Mouse (Mus musculus) hindbrain, embryonic 16.5 days (tissue): ENCODE results near the gene Txnrd2. TPM values are rescaled to one million over a fixed set of nuclear protein-coding genes. Genes with fewer than 3 reads are reported as not detected.
A peak's percentile ranks its signal among the peaks of the same experiment; 100 is the strongest.

Experiments used
- ATAC-seq: fragments of 200-750 bp; cut with Nextera tagmentation; 2 replicates; pipeline ENCODE4 v1.8.0; 2017; ENCODE audit warnings: moderate TSS enrichment, moderate library complexity
- H3K27ac ChIP-seq: fragments of 300-500 bp; sonication (generic); 2 replicates; pipeline ENCODE4 v1.5.1; 2014; ENCODE audit warnings: low read depth, mild to moderate bottlenecking, control low read depth, low read length, moderate library complexity
- H3K27me3 ChIP-seq: fragments of 300-500 bp; sonication (generic); replicated peaks from 2 replicates; pipeline ENCODE4 v1.6.1; 2014; ENCODE audit warnings: low read length; ENCODE audit not compliant: control insufficient read depth, insufficient read depth
- H3K36me3 ChIP-seq: fragments of 300-500 bp; sonication (generic); 2 replicates; pipeline ENCODE4 v1.6.1; 2014; ENCODE audit warnings: mild to moderate bottlenecking, low read length, moderate library complexity, mixed read lengths; ENCODE audit not compliant: control insufficient read depth, insufficient read depth
- H3K4me1 ChIP-seq: fragments of 300-500 bp; sonication (generic); 2 replicates; pipeline ENCODE4 v1.6.1; 2014; ENCODE audit warnings: low read depth, low read length; ENCODE audit not compliant: control insufficient read depth, insufficient read depth
- H3K4me2 ChIP-seq: fragments of 300-500 bp; sonication (generic); 2 replicates; pipeline ENCODE4 v1.6.1; 2014; ENCODE audit warnings: mild to moderate bottlenecking, low read length, control low read depth, moderate library complexity
- H3K4me3 ChIP-seq: fragments of 300-500 bp; sonication (generic); 2 replicates; pipeline ENCODE4 v1.5.1; 2014; ENCODE audit warnings: mild to moderate bottlenecking, low read length, control low read depth, moderate library complexity
- H3K9ac ChIP-seq: fragments of 300-500 bp; sonication (generic); 2 replicates; pipeline ENCODE4 v1.6.1; 2014; ENCODE audit warnings: low read depth, mild to moderate bottlenecking, control low read depth, low read length, moderate library complexity
- H3K9me3 ChIP-seq: fragments of 300-500 bp; sonication (generic); 2 replicates; pipeline ENCODE4 v1.6.1; 2014; ENCODE audit warnings: mild to moderate bottlenecking, low read length, moderate library complexity; ENCODE audit not compliant: control insufficient read depth
- WGBS: fragments of 180-500 bp; shearing (Covaris S2); extraction: QIAGEN DNeasy Blood & Tissue Kit; methylation state at CpG from one replicate; pipeline ENCODE4 v1.1.7; 2014; 5-methylcytosine and 5-hydroxymethylcytosine counted together
- polyA plus RNA-seq: library from polyadenylated mRNA; unstranded; fragments of >200 nt; fragmentation: Nextera tagmentation; extraction: Ambion mirVana; gene quantifications from 2 replicates; pipeline ENCODE4 v1.2.1, GENCODE M21; 2015

Gene Txnrd2
- polyA plus RNA-seq, 1 experiment from 2014 or later, result 40.6 TPM

DNA sequence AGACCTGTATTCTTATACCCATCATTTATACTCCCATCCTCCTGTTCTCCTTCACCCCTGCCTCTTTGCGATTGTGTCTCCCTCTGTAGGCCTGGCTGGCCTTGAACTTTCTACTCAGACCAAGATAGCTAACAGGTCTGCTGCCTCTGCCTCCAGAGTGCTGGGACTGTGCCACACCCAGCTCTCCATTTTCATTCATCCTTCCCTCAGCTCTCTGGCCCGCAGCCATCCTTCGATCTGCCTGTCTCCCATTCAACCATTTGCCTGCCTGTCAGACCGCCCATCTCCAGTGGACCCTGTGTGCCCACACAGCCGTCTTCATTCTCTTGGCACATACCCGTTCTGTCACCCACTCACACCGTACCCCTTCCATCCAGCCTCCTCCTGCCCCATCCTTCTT lies 42.0 kb upstream of the Txnrd2 start:
- Histone ChIP-seq H3K9me3 (no peaks in the 10 kb centered on the region), H3K27me3 (no peaks in the 10 kb centered on the region), H3K27ac (no peak overlapping the region), H3K4me1 (peaks cover 62% of the 10 kb centered on the region), H3K4me3 (no peak overlapping the region), H3K4me2 (no peak overlapping the region), H3K9ac (no peak overlapping the region), H3K36me3 (no peaks in the 10 kb centered on the region)
- 48% methylated on average over 7 of the region's 7 CpGs for WGBS
- ATAC-seq, result no peak

DNA sequence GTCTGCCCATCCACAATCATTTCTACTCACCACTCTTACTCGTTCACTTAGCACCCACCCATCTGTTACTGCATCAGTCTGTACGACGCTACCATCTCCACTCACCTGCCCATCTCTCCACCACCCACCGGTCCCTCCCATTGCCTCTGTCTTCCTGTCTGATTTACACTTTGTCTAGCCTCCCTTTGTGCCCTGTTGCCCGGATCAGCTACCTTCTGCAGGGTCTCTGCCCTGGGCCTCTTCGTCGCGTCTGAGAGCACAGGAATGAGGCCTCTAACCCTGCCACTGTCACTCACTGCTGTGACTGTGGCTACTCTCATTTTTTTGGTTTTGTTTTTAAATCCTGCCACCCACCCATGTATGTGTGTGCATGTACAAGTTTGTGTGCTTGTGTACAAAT lies 41.5 kb upstream of the Txnrd2 start:
- ATAC-seq, result no peak
- no peaks in the 10 kb centered on the region for H3K36me3 ChIP-seq
- no peak overlapping the region for H3K9ac ChIP-seq
- WGBS, result 47% methylated on average over 8 of the region's 8 CpGs
- H3K9me3 ChIP-seq, result no peaks in the 10 kb centered on the region
- H3K27ac ChIP-seq, result no peak overlapping the region
- no peaks in the 10 kb centered on the region for H3K27me3 ChIP-seq
- H3K4me2 ChIP-seq, result no peak overlapping the region
- H3K4me1 ChIP-seq, result peaks cover 58% of the 10 kb centered on the region
- no peak overlapping the region for H3K4me3 ChIP-seq

DNA sequence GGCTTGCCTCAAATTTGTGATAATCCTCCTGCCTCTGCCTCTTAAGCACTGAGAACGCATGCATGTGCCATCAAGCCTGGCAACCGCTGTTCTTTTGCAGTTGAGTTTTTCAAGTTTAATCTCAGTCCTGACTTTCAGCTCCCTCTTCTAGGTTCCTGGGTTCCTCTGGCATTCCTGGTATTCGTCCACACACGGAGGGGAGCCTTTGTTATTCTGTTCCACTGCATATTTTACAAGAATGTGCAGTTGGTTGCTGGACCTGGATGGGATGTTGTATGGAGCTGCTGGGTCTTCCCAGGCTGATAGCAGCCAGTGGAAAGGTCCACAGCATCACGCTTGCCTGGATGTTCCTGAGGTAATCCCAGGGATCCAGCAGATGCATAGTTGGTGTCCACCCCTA lies 40.8 kb upstream of the Txnrd2 start:
- no peak for ATAC-seq
- Histone ChIP-seq H3K9ac (no peak overlapping the region), H3K9me3 (no peaks in the 10 kb centered on the region), H3K4me3 (no peak overlapping the region), H3K4me1 (peaks cover 51% of the 10 kb centered on the region), H3K4me2 (no peak overlapping the region), H3K36me3 (no peaks in the 10 kb centered on the region), H3K27ac (no peak overlapping the region), H3K27me3 (no peaks in the 10 kb centered on the region)
- WGBS, result 60% methylated on average over 5 of the region's 5 CpGs

- H3K9ac ChIP-seq, result no peak overlapping the region
- ATAC-seq, result peak; percentile 25
- H3K27ac ChIP-seq, result peak overlapping the region; percentile 63
- no peaks in the 10 kb centered on the region for H3K9me3 ChIP-seq
- H3K27me3 ChIP-seq, result no peaks in the 10 kb centered on the region
- no peak overlapping the region for H3K4me2 ChIP-seq
- no peaks in the 10 kb centered on the region for H3K36me3 ChIP-seq
- H3K4me3 ChIP-seq, result no peak overlapping the region
- WGBS, result 51% methylated on average over 7 of the region's 7 CpGs
- peaks cover 42% of the 10 kb centered on the region for H3K4me1 ChIP-seq
Observed at GRCm38 (mm10) chr16:18386451-18386850, 39.7 kb upstream of the Txnrd2 start.

DNA sequence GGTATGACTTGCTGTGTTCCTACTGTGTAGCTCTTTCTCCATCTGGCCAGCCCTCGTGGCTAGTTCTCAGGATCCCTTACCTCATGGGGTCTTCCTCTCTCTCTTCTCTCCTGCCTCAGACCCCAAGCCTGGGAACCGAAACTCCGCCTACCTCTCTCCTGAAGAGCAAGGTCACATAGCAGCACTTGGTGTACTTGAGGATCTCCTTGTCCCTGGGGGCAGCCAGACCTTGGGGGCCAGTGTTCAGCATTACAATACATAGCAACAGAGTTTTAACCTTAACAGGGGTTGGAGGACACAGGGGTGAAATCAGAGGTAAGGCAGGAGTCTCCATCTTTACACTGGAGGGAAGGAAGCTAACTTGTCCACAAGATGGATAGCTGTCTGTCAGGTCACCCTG lies 39.2 kb upstream of the Txnrd2 start:
- 57% methylated on average over 3 of the region's 3 CpGs for WGBS
- H3K4me2 ChIP-seq, result no peak overlapping the region
- H3K4me1 ChIP-seq, result peaks cover 39% of the 10 kb centered on the region
- ATAC-seq, result no peak
- H3K9me3 ChIP-seq, result no peaks in the 10 kb centered on the region
- no peaks in the 10 kb centered on the region for H3K27me3 ChIP-seq
- no peak overlapping the region for H3K4me3 ChIP-seq
- H3K27ac ChIP-seq, result peak overlapping the region; percentile 63
- H3K36me3 ChIP-seq, result no peaks in the 10 kb centered on the region
- no peak overlapping the region for H3K9ac ChIP-seq

DNA sequence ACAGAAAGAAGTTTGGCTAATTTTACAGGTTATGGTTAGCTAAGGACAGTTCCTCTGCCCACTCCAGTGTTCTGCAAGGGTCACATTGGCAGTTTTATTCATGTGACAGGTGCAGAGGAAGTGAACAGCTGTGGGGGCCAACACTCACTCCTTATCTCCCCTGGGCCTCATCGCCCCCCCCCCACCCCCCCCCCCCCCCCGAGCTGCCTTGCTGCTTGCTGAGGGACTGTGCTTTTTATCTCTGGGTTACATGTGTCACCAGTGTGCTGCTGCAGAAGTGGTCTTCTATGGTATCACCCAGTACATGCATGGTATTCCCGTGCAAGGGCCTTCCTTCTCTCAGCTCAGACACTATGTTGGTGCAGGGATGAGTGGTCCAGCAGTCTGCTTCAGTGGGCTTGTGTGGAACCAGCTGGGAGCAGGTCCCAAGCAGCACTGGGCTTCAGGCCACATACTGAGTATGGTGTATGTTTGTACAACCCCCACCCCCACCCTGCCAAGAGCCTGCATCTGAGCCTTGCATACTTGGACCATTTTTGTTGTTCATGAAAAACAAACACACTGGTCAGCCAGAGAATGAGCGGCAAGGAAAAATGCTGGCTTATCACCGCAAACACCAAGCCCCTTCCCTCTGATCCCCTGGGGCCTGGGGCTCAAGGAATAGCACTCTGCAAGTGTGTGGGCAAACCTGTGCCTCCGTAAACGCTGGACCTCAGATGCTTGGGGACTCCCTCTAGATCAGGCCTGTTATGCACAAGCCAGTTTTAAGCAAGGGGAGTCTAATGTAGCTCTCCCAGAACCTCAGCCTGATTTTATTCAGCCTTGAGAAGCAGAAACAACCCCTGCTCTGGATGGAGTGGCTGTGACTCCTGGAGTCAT lies 38.2 kb upstream of the Txnrd2 start:
- peaks cover 41% of the 10 kb centered on the region for H3K4me1 ChIP-seq

GRCm38 (mm10) chr16:18388583-18389435 lies 37.4 kb upstream of the Txnrd2 start:
- no peak for ATAC-seq
- 57% methylated on average over 14 of the region's 14 CpGs for WGBS
- Histone ChIP-seq H3K27ac (peak overlapping the region; percentile 17), H3K36me3 (no peaks in the 10 kb centered on the region), H3K4me3 (no peak overlapping the region), H3K9ac (no peak overlapping the region), H3K4me2 (no peak overlapping the region), H3K9me3 (no peaks in the 10 kb centered on the region), H3K4me1 (peaks cover 40% of the 10 kb centered on the region), H3K27me3 (no peaks in the 10 kb centered on the region)

More for the DNA sequence above, 38.2 kb upstream of the Txnrd2 start:
- 25% methylated on average over 6 of the region's 7 CpGs for WGBS
- H3K4me2 ChIP-seq, result no peak overlapping the region
- H3K27me3 ChIP-seq, result no peaks in the 10 kb centered on the region
- peak overlapping the region; percentile 56; the same call in 1 of the 2 replicates for H3K27ac ChIP-seq
- H3K9ac ChIP-seq, result no peak overlapping the region
- no peaks in the 10 kb centered on the region for H3K9me3 ChIP-seq
- ATAC-seq, result no peak
- H3K36me3 ChIP-seq, result no peaks in the 10 kb centered on the region
- H3K4me3 ChIP-seq, result no peak overlapping the region

GRCm38 (mm10) chr16:18390399-18390798 lies 35.8 kb upstream of the Txnrd2 start:
- ATAC-seq, result no peak
- H3K36me3 ChIP-seq, result no peaks in the 10 kb centered on the region
- no peak overlapping the region for H3K27ac ChIP-seq
- no peaks in the 10 kb centered on the region for H3K9me3 ChIP-seq
- H3K4me1 ChIP-seq, result peaks cover 47% of the 10 kb centered on the region
- H3K9ac ChIP-seq, result no peak overlapping the region
- H3K4me2 ChIP-seq, result no peak overlapping the region
- no peaks in the 10 kb centered on the region for H3K27me3 ChIP-seq
- H3K4me3 ChIP-seq, result no peak overlapping the region
- WGBS, result 75% methylated on average over 6 of the region's 6 CpGs

GRCm38 (mm10) chr16:18391127-18391526 lies 35.1 kb upstream of the Txnrd2 start:
- H3K9ac ChIP-seq, result no peak overlapping the region
- ATAC-seq, result no peak
- WGBS, result 97% methylated on average over 3 of the region's 3 CpGs

More at GRCm38 (mm10) chr16:18391127-18391526, 35.1 kb upstream of the Txnrd2 start:
- Histone ChIP-seq H3K36me3 (no peaks in the 10 kb centered on the region), H3K27me3 (no peaks in the 10 kb centered on the region), H3K4me1 (peaks cover 51% of the 10 kb centered on the region), H3K4me2 (no peak overlapping the region), H3K4me3 (no peak overlapping the region), H3K9me3 (no peaks in the 10 kb centered on the region), H3K27ac (no peak overlapping the region)
